Mouse (Mus musculus): Measurements from ENCODE around the gene Kcp. TPM values are rescaled to one million over a fixed set of nuclear protein-coding genes. Genes with fewer than 3 reads are reported as not detected.

Kcp gene
- polyA plus RNA-seq, 1 experiment: 25.7 TPM

DNA sequence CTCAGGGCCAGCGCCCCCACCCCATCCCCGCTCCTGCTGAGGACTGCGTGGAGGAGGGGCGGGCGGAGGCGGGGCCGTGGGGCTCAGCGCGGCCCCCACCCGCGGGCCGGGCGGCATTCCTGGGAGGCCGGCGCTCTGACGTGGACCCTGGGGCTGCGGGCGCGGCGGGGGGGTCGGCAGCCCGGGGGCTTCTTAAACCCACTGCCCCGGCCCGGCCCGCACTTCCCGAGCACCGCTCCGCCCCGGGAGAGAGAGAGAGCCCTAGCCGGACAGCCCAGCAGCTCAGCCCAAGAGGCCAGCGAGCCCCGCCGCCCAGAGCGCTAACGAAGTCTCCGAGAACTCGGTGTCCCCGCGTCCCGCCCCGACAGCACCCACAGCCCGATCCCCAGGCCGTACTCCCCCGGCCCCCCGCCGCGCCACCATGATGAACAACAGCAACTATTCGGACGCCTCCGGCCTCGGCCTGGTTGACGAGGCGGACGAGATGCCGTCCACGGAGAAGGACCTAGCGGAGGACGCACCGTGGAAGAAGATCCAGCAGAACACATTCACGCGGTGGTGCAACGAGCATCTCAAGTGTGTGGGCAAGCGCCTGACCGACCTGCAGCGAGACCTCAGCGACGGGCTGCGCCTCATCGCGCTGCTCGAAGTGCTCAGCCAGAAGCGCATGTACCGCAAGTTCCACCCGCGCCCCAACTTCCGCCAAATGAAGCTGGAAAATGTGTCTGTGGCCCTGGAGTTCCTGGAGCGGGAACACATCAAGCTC lies 74.5 kb downstream of the Kcp start, which contains the start of gene Flnc:
Flnc (plus strand) TSS at position 219 of the 766 bp plus-strand sequence.
- WGBS: 1% methylated on average over 71 of the region's 77 CpGs
- H3K4me1 ChIP-seq (ENCODE audit: control insufficient read depth, insufficient read depth, low read length): no peaks in the 10 kb centered on the region
- peaks cover 5% of the 10 kb centered on the region for H3K27me3 ChIP-seq (replicated peaks; ENCODE audit: control insufficient read depth, insufficient read depth, low read length)
- H3K36me3 ChIP-seq (ENCODE audit: control insufficient read depth, insufficient read depth, low read length): no peaks in the 10 kb centered on the region
- DNase-seq: peak; percentile 14
- TF ChIP-seq POLR2A (IDR thresholded peaks at IDR 0.05; ENCODE audit: low read depth, low read length) (no peak), CTCF (conservative IDR thresholded peaks at IDR 0.05; ENCODE audit: insufficient read depth, insufficient read length, low read depth, low read length) (no peak)
- H3K4me3 ChIP-seq (ENCODE audit: insufficient read depth, low read depth, low read length): peak within 1 kb of the TSS; percentile 48
- H3K27ac ChIP-seq (ENCODE audit: insufficient read depth, low read depth, low read length): no peak within 1 kb of the TSS

DNA sequence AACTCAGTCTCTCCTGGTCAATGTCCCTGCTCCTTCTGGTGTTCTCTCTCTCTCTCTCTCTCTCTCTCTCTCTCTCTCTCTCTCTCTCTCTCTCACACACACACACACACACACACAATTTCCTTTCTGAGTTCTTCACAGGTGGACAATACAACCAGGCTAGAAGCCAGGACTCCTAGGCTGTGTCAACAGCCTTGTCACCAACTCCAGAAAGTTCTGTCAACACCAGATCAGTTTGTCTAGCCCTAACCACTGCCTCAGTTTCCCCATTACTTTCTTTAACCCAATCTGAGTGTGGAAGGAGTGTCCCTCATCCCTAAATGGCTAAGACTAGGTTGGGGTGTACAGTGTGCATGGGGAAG lies 75.1 kb downstream of the Kcp start:
- peak overlapping the region; percentile 48 for H3K4me3 ChIP-seq (ENCODE audit: insufficient read depth, low read depth, low read length)
- H3K27me3 ChIP-seq (replicated peaks; ENCODE audit: control insufficient read depth, insufficient read depth, low read length): peaks cover 5% of the 10 kb centered on the region
- no peaks in the 10 kb centered on the region for H3K36me3 ChIP-seq (ENCODE audit: control insufficient read depth, insufficient read depth, low read length)
- H3K4me1 ChIP-seq (ENCODE audit: control insufficient read depth, insufficient read depth, low read length): no peaks in the 10 kb centered on the region
- no peak for DNase-seq
- TF ChIP-seq CTCF (conservative IDR thresholded peaks at IDR 0.05; ENCODE audit: insufficient read depth, insufficient read length, low read depth, low read length) (no peak), POLR2A (IDR thresholded peaks at IDR 0.05; ENCODE audit: low read depth, low read length) (no peak)
- H3K27ac ChIP-seq (ENCODE audit: insufficient read depth, low read depth, low read length): no peak overlapping the region

DNA sequence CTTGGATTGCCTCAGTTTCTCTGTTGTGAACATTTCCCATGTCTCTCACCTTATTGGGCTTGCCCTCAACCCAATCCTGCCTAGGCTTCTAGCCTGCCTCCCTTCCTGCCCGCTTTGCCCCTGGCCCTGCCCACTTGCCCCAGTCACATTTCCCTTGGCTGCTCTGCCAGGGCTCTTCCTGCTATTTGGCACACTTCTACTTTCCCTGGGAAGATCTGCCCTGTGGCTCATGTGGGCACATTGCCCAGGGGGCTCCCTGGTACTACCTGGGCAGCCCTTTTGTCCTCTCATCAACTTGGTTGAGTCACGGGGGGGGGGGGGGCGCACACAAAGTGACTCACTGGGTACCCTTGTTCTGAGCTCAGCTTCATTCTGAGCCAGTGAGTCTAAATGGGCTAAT lies 75.6 kb downstream of the Kcp start:
- TF ChIP-seq CTCF (conservative IDR thresholded peaks at IDR 0.05; ENCODE audit: insufficient read depth, insufficient read length, low read depth, low read length) (no peak), POLR2A (IDR thresholded peaks at IDR 0.05; ENCODE audit: low read depth, low read length) (no peak)
- no peak for DNase-seq
- WGBS: 47% methylated on average over 3 of the region's 3 CpGs
- Histone ChIP-seq H3K4me1 (ENCODE audit: control insufficient read depth, insufficient read depth, low read length) (no peaks in the 10 kb centered on the region), H3K4me3 (ENCODE audit: insufficient read depth, low read depth, low read length) (no peak overlapping the region), H3K27ac (ENCODE audit: insufficient read depth, low read depth, low read length) (no peak overlapping the region), H3K27me3 (replicated peaks; ENCODE audit: control insufficient read depth, insufficient read depth, low read length) (peaks cover 5% of the 10 kb centered on the region), H3K36me3 (ENCODE audit: control insufficient read depth, insufficient read depth, low read length) (no peaks in the 10 kb centered on the region)

DNA sequence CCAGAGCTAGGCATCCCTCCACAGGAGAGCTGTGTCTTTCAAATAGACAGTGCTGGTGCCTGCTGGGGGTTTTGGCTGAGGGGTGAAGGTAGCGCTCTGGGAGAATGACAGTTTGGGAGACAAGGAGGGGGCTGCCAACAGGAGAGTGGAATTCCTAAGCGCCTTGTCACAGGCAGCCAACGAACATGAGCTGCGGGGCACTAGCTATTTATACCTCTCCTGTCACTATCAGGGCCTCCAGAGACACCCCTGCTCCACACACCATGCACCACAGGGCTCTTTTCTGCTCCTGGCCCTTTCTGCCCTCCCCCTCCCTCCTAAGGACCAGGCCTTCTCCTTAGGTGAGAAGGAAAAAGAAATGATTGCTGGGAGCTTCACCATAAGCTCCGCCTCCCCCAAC lies 76.3 kb downstream of the Kcp start:
- H3K27ac ChIP-seq (ENCODE audit: insufficient read depth, low read depth, low read length): no peak overlapping the region
- TF ChIP-seq POLR2A (IDR thresholded peaks at IDR 0.05; ENCODE audit: low read depth, low read length): no peak
- TF ChIP-seq CTCF (conservative IDR thresholded peaks at IDR 0.05; ENCODE audit: insufficient read depth, insufficient read length, low read depth, low read length): no peak
- H3K4me1 ChIP-seq (ENCODE audit: control insufficient read depth, insufficient read depth, low read length): no peaks in the 10 kb centered on the region
- H3K4me3 ChIP-seq (ENCODE audit: insufficient read depth, low read depth, low read length): no peak overlapping the region
- H3K36me3 ChIP-seq (ENCODE audit: control insufficient read depth, insufficient read depth, low read length): no peaks in the 10 kb centered on the region
- peaks cover 5% of the 10 kb centered on the region for H3K27me3 ChIP-seq (replicated peaks; ENCODE audit: control insufficient read depth, insufficient read depth, low read length)
- 70% methylated on average over 5 of the region's 5 CpGs for WGBS
- DNase-seq: no peak

DNA sequence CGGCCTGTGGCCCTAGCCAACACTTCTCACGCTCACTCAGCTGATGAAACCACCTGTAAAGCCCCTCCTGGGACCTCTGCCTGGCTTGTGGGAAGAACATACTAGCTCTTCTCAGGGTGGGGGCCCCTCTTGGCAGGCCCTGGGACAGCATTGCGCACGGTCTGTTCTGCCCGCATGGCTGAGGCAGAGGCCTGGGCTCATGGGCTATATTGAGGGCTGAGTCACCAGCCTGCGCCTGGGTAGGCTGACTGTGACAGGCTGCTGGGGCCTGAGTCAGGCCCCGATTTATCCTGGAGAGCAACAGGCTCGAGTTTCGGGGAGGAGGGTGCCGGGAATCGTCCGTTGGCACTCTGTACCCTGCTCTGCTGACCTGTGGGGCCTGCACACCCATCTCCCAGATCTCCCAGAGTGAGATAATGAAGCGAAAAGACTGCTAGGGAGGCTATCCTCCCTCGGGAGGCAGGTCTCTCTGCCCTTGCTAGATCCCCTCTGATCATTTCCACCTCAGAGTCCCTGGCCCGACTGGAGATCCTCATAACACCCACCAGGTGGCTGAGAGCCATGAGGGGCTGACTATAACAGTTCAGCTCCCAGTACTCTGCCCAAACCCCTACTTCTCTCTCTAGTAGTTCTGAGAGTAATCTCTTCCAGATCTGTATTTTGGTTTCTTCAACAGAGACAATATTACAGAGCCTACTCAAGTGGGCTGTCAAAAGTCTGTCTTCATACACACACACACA lies 76.9 kb downstream of the Kcp start:
- WGBS: 73% methylated on average over 15 of the region's 15 CpGs
- Histone ChIP-seq H3K36me3 (ENCODE audit: control insufficient read depth, insufficient read depth, low read length) (no peaks in the 10 kb centered on the region), H3K4me3 (ENCODE audit: insufficient read depth, low read depth, low read length) (no peak overlapping the region), H3K27me3 (replicated peaks; ENCODE audit: control insufficient read depth, insufficient read depth, low read length) (peaks cover 5% of the 10 kb centered on the region), H3K4me1 (ENCODE audit: control insufficient read depth, insufficient read depth, low read length) (no peaks in the 10 kb centered on the region), H3K27ac (ENCODE audit: insufficient read depth, low read depth, low read length) (no peak overlapping the region)
- TF ChIP-seq CTCF (conservative IDR thresholded peaks at IDR 0.05; ENCODE audit: insufficient read depth, insufficient read length, low read depth, low read length) (no peak), POLR2A (IDR thresholded peaks at IDR 0.05; ENCODE audit: low read depth, low read length) (no peak)
- DNase-seq: no peak

DNA sequence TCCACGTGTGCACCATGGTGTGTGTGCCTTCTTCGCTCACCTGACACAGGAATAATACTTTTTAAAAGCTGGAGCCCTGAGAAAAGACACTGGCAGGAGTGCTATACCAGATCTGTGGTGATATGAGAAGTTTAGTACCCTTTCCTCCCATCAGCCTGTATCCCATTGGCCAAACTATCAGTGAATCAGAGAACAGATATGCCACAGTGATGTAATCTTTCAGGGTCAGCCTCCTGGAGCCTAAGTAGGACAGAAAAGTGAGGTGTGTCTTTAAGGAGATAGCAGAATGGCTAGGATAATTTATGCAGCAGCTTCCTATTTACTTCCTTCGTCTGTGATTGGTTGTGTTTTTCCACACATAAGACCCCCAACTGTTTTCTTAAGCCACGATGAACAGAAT lies 79.6 kb downstream of the Kcp start:
- peaks cover 4% of the 10 kb centered on the region for H3K27me3 ChIP-seq (replicated peaks; ENCODE audit: control insufficient read depth, insufficient read depth, low read length)
- no peak for TF ChIP-seq CTCF (conservative IDR thresholded peaks at IDR 0.05; ENCODE audit: insufficient read depth, insufficient read length, low read depth, low read length)
- TF ChIP-seq POLR2A (IDR thresholded peaks at IDR 0.05; ENCODE audit: low read depth, low read length): no peak
- no peak for DNase-seq
- 61% methylated on average over 4 of the region's 4 CpGs for WGBS
- H3K27ac ChIP-seq (ENCODE audit: insufficient read depth, low read depth, low read length): no peak overlapping the region
- H3K4me3 ChIP-seq (ENCODE audit: insufficient read depth, low read depth, low read length): no peak overlapping the region
- no peaks in the 10 kb centered on the region for H3K4me1 ChIP-seq (ENCODE audit: control insufficient read depth, insufficient read depth, low read length)
- H3K36me3 ChIP-seq (ENCODE audit: control insufficient read depth, insufficient read depth, low read length): no peaks in the 10 kb centered on the region

DNA sequence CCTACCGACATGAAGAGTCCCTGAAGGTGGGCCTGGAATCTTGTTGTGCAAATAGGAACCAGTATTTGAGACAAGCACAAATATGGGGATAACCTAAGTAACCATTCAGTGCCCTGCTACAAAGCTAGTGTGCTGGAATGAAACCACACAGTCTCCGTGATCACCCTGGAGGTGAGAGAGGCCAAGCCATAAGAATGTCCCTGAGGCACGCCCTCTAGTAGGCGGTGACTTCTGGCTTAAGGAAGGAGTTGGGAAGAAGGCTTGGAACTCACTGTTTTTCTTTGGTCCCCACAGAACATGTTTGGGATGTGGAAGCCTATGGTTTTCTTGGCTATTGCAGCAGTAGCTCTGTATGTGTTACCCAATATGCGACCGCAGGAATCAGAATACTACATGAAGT lies 81.4 kb downstream of the Kcp start:
- no peak overlapping the region for H3K4me3 ChIP-seq (ENCODE audit: insufficient read depth, low read depth, low read length)
- H3K36me3 ChIP-seq (ENCODE audit: control insufficient read depth, insufficient read depth, low read length): no peaks in the 10 kb centered on the region
- TF ChIP-seq CTCF (conservative IDR thresholded peaks at IDR 0.05; ENCODE audit: insufficient read depth, insufficient read length, low read depth, low read length) (no peak), POLR2A (IDR thresholded peaks at IDR 0.05; ENCODE audit: low read depth, low read length) (no peak)
- DNase-seq: no peak
- 79% methylated on average over 6 of the region's 6 CpGs for WGBS
- no peaks in the 10 kb centered on the region for H3K4me1 ChIP-seq (ENCODE audit: control insufficient read depth, insufficient read depth, low read length)
- no peaks in the 10 kb centered on the region for H3K27me3 ChIP-seq (replicated peaks; ENCODE audit: control insufficient read depth, insufficient read depth, low read length)
- no peak overlapping the region for H3K27ac ChIP-seq (ENCODE audit: insufficient read depth, low read depth, low read length)

Data from kidney, adult 2 months (tissue).